Mouse (Mus musculus): ENCODE measurements around the gene Akap4. TPM values are rescaled to one million over a fixed set of nuclear protein-coding genes. Genes with fewer than 3 reads are reported as not detected.

Gene Akap4
- polyA plus RNA-seq, 1 experiment from 2014 or later, result not detected

Other genes starting within 250 kb of the Akap4 start
- gene Ccnb3, start 25.9 kb upstream of the Akap4 start, polyA plus RNA-seq (2015; fragmentation: Nextera tagmentation; extraction: Ambion mirVana), result not detected in 2 replicates